Mouse (Mus musculus) right cerebral cortex, postnatal 36 days (tissue): ENCODE results near the gene Ago4.

Experiments used
- DNase-seq, 2 experiments: peaks; one replicate each; pipeline ENCODE4 v3.0.0; 2022; ENCODE audit warnings: low spot score in 2 of 2, mixed read lengths in 1 of 2

Gene Ago4

DNA sequence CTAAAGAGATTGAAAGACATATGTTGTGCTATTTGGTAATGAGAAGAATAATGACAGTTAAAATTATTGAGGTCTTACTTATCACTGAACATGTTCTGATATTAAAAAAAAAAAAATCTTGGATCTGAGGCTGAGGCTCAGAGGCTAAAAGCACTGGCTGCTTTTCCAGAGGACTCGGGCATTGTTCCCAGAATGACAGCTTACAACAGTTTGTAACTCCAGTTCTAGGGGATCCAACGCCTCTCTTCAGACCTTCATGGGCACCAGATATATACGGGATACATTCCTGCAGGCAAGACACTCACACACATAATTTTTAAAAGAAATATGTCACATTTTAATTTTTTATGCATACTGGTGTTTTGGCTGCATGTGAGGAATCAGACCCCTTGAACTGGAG, 7.1 kb downstream of the Ago4 start:
- no peak for DNase-seq

DNA sequence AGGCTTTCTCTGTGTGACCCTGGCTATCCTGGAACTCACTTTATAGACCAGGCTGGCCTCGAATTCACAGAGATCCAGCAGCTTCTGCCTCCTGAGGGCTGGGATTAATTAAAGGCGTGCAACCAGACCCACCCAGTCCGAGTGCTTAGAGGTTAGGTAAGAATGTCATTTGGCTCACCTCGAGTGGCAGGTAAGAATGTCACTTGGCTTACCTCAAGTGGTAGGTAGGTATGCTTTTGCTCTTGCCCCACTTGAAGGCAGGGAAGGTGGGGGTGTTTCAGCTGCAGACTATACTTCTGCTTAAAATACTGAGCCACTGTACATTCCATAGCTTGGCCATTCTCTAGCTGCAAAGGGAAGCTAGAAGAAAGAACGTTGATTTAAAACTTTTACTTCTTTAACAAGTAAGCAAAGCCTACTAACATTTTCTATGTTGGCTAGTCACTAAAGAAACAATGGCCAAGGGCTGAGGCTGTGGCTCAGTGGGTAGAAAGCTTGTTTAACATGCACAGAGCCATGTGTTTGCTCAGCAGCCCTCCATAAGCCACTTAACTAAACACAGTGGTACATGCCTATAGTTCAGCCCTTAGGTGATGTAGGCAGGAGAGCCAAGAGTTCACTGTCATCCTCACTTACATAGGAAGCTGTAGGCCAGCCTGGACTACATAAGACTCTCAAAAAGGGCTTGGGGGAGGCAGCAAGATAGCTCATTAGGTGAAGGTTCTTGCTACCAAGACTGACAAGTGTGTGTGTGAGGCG, 20.8 kb downstream of the Ago4 start:
- no peak for DNase-seq

DNA sequence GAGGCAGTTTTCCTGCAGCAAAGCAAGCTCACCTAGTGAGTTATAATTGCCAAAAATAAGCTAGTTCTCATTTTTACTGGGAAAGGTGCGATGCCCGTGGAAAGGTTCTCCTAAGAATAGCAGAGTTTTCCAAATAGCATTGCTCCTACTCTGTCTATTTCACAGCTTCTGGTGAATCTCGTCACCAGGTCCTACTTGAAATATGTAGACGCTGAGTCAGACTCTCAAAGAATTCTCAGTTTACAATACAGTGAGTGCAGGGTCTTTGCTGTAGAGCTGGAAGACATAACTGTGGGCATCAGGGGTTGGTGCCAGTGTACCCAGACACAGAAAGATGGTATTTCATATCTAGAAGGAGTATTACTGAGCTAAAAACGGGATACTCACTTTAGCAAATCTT, 22.3 kb downstream of the Ago4 start:
- no peak for DNase-seq

DNA sequence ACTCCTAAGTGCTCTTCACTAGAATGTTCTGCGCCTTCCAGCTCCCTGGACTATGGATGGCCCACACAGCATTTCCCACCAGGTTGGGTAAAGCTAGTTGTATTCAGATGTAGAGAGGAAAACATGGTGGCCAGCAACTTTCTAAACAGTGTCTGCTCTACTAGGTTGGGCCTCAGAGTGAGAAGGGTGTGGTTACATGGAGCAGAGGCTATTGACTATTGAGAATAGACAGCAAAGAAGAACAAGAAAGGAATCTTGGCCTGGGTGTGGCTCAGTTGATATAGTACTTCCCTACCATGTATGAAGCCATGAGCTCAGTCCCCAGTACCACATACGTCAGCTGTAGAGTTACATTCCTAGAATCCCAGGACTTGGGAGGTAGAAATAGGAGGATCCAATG, 24.2 kb downstream of the Ago4 start:
- DNase-seq, result no peak

DNA sequence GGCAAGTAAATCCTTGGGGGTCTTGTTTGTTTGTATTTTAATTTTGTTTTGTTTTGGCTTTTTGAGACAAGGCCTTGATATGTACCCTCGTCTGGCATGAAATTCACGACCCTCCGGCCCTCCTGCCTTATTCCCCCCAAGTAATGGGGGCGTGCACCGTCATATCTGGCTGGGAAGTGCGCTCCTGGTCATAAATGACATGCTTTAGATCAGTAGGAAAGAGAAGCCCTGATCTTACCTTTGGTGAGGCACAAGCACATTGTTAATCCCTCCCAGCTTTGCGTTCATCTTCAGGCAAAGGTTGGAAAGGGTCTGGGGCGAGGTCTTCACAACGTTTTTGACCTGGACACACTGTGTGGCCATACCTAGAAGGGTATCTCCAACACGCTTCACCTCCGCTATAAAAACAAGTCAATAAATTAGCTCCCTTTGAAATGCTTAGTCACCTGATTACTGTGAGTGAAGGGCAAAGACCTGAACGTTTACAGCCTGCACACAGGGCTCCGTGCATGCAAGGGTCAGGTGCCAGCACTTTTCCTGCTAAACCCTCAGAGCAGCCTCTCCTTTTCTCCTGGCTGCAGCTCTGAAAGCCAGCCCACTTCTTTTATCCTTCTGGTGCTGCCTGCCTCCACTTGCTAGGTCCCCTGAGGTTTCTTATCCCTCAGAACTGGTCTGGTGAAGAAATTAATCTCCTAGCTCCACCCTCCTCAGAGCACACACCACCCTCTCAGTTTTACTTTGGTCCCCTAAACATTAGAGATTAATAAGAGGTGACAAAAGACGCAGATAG, 25.0 kb downstream of the Ago4 start:
- no peak for DNase-seq

DNA sequence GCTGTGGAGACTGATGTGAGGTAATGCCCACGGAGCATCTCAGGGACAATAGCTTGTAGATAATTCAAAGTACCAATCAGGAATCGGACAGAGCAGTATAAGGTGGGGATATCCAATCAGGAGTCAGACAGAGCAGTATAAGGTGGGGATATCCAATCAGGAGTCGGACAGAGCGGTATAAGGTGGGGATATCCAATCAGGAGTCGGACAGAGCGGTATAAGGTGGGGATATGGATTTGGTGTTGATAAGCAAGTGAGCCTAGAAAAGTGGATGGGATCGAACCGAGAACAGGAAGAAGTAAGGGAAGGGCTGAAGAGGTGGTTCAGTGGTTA, 30.3 kb downstream of the Ago4 start:
- no peak for DNase-seq

DNA sequence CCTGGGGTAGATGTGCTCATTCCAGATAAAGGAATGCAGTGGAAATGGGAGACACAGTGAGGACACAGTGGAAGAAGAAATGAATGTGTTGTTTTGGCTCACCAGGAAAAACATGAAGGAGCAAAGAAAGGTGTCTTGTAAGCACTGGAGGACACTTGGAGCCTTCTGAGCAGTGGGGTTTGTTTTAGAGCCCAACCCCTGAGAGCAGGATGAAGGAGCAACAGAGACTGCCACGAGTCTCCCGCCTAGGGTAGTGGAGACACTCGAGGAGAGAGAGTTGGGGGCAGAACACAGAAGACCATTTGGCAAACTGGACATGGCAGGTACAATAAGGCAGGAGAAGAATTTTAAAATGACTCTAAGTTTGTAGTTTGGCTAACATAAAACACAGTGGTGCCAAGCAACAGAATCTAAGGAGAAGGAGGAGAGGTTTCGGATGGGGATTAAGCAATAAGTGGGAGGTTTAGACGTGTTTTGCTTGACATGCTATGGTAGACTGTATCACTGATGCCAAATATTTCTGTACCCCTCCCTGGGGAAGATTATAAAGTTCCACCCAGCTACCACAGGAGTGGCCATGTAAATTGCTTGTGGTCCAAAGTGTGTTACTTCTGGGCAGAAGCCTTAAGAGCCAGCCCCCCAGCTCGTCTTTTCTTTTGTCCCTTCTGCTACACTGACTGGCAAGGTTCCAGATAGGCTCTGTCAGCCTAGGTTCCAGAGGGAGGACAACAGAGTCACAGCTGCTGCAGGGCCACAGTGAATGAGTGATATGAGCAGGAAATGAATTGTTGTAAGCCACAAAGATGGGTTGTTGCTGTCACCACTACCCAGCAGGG, 30.9 kb downstream of the Ago4 start:
- no peak for DNase-seq

DNA sequence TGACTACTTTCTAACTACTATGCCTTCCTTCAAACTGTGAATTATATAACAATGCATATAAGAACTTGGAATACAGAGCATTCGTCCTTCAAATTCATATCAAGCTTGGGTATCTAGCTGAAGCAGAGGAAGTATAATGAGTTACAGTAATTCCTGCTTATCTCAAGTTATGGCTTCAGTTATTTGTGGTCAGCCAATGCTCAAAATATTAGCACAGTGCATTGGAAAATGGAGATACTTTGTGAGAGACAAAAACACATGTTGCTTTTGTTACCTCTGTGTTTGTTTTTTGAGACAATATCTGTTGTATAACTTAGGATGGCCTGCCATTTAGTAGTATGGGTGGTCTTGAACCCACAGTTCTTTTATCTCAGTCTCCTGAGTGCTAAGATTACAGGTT, 34.7 kb downstream of the Ago4 start:
- DNase-seq, result no peak

DNA sequence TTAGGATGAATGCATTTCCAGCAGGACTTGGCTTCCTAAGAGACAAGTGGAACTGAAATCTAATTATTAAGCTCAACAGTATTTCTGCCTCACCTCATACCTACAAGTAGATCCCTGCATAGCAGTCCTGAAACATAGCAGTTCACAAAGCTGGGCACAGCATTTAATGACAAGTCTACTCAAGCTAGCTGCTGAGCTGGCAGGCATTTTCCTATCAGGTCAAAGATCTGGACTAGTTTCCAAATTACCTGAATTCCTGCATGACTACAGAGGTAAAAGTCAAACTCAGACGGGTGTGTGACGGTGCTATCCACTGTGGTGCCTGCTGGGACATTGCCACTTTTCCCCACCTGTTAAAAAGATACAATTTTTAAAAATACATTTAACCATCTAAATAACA, 36.3 kb downstream of the Ago4 start:
- no peak for DNase-seq

DNA sequence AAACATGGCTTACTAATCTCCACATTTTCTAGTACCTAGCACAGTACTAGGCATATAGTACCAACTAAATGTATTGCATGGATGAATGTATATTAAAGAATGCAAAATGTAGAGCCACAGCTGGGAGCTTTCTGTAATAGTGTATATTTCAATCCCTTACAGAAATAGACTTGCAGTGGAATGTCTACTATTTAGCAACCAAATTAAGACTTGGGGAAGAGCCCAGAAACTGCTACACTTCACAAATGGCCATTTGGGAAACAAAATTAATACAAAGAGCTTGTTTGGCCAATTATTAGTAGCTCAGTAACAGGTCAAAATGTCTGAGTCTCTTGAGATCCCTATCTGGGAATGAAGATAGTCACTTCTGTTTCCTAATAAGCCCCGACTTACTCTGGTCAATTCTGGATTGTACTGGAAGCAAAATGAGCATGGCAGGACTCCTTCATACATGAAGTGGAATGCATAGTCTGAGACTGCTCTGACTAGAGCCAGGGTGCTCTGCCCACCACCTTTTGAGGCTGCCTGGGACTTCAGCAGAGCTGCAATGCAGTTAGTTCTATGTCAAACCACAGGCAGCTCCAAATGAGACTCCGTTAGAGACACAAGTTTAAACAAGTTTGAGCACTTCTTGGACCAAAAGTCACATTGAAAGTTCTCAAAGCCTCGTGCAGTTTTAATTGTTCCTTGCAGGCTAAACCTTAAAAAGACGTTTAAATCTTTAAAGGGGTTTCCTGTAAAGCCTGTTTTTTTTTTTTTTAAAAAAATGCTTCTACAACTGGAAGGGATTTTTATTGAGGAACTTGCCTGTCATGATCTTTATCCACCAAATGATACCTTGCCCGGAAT, 37.1 kb downstream of the Ago4 start:
- no peak for DNase-seq

DNA sequence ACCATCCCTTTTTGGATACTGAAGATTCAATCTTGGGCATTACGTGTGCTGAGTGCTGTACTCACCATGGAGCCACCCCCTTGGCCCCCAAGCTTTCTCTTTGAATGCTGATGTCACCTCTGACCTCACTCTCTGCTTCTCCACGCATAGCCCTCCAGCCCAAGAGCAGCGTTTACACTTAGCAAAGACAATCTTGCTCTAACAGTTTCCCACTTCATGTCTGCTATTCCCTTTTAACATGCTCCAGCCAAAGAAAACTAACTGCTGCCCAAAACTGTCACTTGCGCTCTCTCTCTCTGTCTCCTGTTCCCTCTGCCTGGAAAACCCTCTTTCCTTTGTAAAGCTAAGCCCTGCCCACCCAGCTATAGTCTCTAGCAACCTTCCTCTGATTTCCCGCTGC, 37.8 kb downstream of the Ago4 start:
- no peak for DNase-seq

DNA sequence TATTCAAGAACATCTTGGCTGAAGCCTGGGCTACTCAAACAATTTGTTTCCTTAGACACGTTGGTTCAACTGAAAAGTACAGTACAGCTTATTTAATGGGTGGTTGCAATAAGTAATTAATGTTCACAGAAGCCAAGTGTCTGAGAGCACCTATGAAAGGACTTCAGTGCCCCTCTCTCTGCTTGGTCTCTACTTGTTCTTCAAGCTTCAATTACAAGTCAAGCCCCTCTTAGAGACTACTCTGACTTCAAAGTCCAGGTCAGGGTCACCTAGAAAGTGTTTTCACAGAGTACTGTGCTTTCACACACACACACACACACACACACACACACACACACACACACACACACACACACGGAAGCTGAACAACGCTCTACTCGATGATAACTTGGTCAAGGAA, 39.9 kb downstream of the Ago4 start:
- no peak for DNase-seq

DNA sequence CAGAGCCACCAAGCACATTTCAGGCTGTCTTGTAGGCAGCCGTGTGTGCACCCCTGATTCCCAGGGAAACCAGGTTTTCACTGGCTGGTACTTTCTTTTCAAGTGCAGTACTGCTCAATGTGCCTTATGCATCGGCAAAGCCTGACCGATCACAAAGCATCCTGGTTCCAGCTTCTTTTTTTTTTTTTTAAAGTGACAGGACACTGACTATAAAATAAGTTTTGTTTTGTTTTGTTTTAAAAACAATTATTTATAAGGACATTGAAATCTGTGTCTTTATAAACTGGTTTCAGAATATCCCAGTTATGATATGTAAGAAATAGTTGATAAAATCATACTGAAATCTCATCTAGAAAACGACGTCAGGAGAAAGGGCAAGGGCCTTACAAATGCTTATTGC, 41.3 kb downstream of the Ago4 start:
- no peak for DNase-seq

DNA sequence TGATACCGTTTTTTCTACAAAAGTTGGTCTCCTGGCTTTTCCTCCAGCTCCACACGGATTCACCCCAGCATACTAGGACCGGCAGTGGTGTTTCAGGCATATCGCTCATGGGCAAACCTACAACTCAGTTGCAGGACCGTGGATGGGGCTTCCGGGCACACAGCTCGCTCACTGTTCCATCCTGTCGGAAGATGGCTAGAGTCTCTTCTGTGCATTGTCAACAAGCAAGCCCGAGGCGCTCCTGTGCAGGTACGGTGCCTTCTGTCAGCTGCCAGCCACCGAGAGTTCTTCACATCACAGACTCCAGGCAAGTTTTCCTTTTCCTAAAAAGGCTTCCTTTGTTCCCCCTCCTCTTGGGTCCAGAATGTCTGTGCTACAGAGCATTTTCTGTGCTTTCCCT, 42.5 kb downstream of the Ago4 start:
- DNase-seq, result no peak

DNA sequence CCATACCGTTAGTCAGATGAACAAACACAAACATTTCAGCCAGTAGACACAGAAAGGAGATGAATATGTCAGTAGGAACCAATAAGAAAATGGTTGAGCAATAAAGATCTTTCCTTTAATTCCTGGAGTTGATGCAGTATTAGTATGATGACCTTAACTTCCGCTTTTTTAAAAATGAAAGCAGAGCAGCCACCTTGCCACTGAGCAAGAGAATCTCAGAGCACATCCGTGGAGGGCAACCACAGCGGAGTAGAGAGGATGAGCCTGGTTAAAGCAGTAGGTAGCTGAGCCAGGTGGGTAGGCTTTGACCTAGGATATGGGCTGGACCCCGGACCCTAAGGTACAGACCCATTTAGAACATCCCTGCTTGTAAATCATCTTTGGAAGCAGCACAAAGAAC, 43.5 kb downstream of the Ago4 start:
- no peak for DNase-seq

DNA sequence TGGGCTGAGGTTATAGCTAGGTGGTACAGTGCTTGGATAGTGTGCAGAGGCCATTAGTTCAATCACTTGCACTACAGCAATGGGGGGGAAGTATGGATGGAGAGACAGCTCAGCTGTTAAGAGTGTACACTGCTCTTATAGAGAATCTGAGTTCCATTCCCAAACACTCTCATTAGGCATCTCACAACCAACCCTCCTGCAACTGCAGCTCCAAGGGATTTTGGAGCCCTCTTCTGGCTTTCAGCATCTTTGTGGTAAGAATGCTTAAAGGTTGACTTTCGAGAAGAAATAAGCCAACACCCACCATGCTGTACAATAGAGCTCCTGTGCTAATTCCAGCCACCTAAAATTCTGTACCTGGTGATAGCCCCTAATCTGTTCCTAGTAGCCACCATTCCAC, 47.1 kb downstream of the Ago4 start:
- DNase-seq, result no peak

DNA sequence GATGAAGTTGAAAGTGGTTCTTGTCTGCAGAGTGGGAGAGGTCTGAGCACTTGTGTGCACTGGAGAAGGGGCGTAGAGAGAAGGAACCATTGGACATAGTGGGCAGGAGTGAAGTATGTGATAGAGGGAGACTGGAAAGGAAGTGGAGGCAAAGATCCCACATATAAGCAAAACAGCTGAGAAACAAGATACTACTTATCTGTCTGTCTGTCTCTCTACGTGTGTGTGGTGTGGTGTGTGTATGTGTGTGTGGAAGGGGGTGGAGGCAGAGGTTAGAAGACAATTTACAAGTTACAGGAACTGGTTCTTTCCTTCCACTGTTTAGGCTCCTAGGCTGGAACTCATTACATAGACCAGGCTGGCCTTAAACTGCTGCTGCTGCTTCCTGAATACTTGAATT, 48.2 kb downstream of the Ago4 start:
- DNase-seq, result no peak

DNA sequence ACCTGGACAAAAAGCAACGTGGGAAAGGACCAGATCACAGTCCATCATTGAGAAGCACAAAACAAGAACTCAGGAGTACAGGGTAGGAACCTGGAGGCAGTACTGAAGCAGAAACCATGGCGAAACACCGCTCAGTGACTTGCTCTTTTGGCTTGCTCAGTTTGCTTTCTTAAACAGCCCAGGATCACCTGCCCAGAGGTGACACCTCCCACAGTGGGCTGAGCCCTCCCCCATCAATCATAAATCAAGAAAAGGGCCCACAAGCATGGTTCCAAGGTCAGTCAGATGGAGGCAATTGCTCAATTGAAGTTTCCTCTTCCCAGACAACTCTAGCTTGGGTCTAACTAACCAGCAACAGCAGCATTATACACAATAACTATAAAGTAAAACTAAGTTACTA, 49.4 kb downstream of the Ago4 start:
- no peak for DNase-seq

DNA sequence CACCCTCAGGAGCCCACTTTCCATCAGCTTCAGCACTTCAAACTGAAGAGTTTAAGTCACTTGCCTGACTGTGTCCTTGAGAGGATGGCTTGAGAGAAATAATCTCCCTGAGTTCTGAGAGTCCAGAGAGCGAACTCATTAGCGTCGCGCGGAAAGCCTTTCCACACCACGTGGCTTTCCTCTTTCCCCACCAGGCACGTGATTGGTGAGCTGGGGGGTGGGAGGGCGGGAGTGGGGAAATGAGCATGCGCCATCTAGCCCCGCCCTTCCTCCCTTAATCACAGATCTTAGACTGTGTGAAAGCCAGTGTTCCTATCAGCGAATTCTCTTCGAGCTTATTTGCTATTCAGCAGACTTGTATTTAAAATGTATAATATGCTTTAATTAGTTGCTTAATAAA, 50.3 kb downstream of the Ago4 start:
- no peak for DNase-seq

DNA sequence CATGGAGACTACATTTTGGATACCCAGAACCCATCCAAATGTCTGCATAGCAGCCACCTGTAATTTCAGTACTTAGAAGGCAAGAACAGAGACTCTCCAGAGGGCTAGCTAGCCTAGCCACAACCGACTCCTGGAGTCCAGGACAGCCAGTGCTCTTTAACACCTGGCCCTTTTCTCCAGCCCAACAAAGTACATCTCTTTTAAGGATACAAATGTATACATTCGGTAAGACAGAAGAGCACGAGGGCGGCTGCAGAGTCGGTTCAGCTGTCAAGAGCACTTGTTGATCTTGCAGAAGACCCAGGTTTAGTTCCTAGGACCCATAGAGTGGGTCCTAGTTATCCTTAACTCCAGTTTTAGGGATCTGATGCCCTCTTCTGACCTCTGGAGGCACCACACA, 51.8 kb downstream of the Ago4 start:
- no peak for DNase-seq

DNA sequence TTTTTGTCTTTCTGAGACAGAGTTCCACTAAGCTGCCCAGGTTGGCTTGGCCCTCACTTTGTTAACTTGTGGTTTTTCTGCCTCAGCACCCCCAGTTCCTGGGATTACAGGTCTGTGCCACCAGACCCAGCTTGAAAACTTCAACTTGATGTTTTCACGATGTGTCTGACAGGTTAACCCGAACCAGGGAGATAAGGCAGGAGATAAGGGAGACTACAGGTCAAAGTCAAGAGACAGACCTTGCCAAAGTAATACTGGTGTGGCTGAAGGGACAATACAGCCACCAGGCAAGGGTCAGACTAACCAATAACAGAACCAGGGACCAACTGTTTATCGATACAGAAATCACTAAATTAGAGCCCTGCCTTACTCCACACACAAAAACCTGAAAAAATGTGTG, 53.0 kb downstream of the Ago4 start:
- DNase-seq, result no peak

DNA sequence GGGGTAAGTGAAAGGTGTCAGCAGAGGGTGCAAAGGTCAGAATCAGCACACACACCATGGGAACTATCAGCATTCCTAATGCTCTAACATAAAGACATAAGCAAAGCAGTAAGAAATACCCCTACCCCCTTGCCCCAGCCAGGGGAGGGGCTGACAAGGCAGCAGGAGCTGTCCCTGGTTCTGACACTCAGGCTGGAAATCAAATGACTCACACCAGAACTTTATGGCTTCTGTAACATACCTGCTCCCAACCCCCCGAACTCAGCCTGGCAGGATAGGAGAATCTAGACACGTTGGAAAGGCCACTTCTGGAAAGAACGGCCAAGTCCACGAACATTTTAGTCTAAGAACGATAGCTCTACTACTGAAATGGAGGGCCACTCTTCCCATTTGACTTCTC, 60.2 kb downstream of the Ago4 start:
- no peak for DNase-seq
